Mouse (Mus musculus): ENCODE measurements around the gene Bcl2l11. TPM values are rescaled to one million over a fixed set of nuclear protein-coding genes. Genes with fewer than 3 reads are reported as not detected.

Gene Bcl2l11
- polyA plus RNA-seq, 1 experiment from 2014 or later, result 6.6 TPM

DNA sequence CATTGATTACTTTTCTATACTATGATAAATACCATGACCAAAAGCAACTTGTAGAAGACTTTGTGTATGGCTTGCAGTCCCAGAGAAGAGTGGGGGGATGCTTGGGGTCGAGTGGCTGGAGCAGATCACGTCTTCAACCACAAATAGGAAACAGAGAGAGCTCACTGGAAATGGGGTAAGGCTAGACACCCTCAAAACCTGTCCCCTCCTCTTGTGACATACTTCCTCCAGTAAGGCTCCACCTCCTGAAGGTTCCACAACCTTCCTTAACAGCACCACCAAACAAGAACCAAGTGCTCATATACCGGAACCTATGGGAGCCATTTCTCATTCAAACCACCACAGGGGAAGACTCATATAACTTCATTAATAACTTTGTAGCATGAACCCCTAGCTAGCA, 44.8 kb downstream of the Bcl2l11 start:
- Histone ChIP-seq H3K27ac (ENCODE audit: low read depth, low read length) (no peak overlapping the region), H3K9ac (ENCODE audit: low read length) (no peak overlapping the region), H3K4me1 (ENCODE audit: control insufficient read depth, insufficient read depth, low read length) (peaks cover 8% of the 10 kb centered on the region), H3K27me3 (replicated peaks; ENCODE audit: control insufficient read depth, insufficient read depth, low read length) (no peaks in the 10 kb centered on the region), H3K9me3 (replicated peaks; ENCODE audit: control insufficient read depth, low read length) (no peaks in the 10 kb centered on the region), H3K4me3 (ENCODE audit: low read depth, low read length) (no peak overlapping the region), H3K4me2 (ENCODE audit: low read length) (no peak overlapping the region), H3K36me3 (ENCODE audit: control insufficient read depth, insufficient read depth, low read length) (no peaks in the 10 kb centered on the region)
- 97% methylated on average over 3 of the region's 3 CpGs for WGBS
- DNase-seq (ENCODE audit: low spot score) (no peak), ATAC-seq (no peak)

DNA sequence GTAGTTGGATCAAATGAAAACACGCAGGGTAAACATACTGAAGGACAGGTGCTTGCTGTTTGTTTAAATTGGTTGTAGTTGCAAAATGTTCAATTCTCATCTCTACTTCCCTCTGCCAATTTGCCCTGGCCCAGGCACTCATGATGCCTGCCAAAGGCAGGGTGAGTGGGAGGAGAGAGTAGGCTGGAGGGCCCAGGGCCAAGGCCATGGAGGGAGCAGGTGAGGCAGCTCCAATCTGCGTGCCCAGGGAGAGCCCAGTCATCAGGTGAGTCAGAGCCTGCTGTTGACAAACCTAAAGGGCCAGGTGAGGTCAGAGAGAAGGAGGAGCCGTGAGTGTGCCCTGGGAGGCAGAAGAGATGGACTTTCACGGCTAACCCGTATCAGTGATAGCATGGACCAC, 46.4 kb downstream of the Bcl2l11 start:
- no peaks in the 10 kb centered on the region for H3K27me3 ChIP-seq (replicated peaks; ENCODE audit: control insufficient read depth, insufficient read depth, low read length)
- ATAC-seq (no peak), DNase-seq (ENCODE audit: low spot score) (no peak)
- H3K27ac ChIP-seq (ENCODE audit: low read depth, low read length), result no peak overlapping the region
- H3K9ac ChIP-seq (ENCODE audit: low read length), result no peak overlapping the region
- no peaks in the 10 kb centered on the region for H3K36me3 ChIP-seq (ENCODE audit: control insufficient read depth, insufficient read depth, low read length)
- H3K4me2 ChIP-seq (ENCODE audit: low read length), result no peak overlapping the region
- WGBS, result 87% methylated on average over 5 of the region's 5 CpGs
- no peaks in the 10 kb centered on the region for H3K9me3 ChIP-seq (replicated peaks; ENCODE audit: control insufficient read depth, low read length)
- H3K4me3 ChIP-seq (ENCODE audit: low read depth, low read length), result no peak overlapping the region
- peaks cover 10% of the 10 kb centered on the region for H3K4me1 ChIP-seq (ENCODE audit: control insufficient read depth, insufficient read depth, low read length)

DNA sequence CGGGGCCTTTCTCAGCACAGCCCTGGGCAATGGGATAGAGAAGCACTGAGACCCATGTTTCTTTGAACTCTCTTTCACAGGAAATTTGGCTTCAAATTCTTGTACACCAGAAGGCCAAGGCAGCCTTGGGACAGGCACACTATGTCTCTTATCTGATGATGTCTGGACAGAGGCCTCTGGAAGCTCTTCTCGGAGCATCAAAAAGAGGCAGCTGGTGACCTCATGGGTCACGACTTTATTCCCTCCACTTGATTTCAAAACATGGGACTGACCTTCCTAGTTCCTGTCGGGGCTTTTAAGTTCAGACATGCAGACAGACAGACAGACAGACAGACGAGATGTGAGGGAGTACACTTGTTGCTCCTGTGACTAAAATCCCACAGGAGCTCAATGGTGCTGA, 48.3 kb downstream of the Bcl2l11 start:
- H3K27me3 ChIP-seq (replicated peaks; ENCODE audit: control insufficient read depth, insufficient read depth, low read length), result no peaks in the 10 kb centered on the region
- DNase-seq (ENCODE audit: low spot score) (no peak), ATAC-seq (no peak)
- H3K9ac ChIP-seq (ENCODE audit: low read length), result no peak overlapping the region
- no peak overlapping the region for H3K4me2 ChIP-seq (ENCODE audit: low read length)
- H3K4me3 ChIP-seq (ENCODE audit: low read depth, low read length), result no peak overlapping the region
- 75% methylated on average over 5 of the region's 5 CpGs for WGBS
- H3K4me1 ChIP-seq (ENCODE audit: control insufficient read depth, insufficient read depth, low read length), result peaks cover 11% of the 10 kb centered on the region
- H3K9me3 ChIP-seq (replicated peaks; ENCODE audit: control insufficient read depth, low read length), result no peaks in the 10 kb centered on the region
- H3K36me3 ChIP-seq (ENCODE audit: control insufficient read depth, insufficient read depth, low read length), result no peaks in the 10 kb centered on the region
- H3K27ac ChIP-seq (ENCODE audit: low read depth, low read length), result no peak overlapping the region

DNA sequence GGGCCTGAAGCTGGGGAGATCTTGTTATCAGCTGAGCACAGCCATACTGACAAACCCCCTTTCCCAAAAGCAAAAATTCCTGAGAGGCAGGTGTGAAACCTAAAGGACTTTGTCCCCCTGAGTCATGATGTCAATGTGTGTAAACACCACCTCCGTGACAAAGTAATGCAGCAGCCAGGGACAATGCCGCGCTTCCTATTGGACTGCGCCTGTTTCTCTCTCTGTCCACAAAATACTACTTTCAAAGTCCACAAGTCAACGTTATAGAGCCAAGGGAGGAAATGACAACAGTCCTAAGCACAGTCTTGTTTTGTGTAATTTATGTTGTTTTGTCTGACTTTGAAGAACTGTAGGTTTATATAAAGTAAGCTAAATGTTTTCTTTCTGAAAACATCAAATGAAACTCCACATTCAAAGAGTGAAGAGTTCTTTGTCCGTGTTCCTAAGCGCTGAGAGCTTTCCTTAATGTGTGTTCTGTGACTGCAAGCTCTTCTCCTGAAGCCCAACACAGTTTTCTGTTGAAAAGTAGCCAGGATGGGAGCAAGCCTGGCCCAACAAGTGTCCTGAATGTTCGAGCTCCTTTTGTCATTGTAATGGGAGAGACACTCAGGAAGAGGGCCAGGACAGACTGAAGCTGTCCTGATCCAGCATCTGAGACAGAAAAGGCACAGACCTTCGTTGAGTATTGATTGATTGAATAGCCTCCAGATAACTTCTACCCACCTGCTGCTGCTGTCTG, 48.9 kb downstream of the Bcl2l11 start:
- Histone ChIP-seq H3K4me3 (ENCODE audit: low read depth, low read length) (no peak overlapping the region), H3K27ac (ENCODE audit: low read depth, low read length) (no peak overlapping the region), H3K36me3 (ENCODE audit: control insufficient read depth, insufficient read depth, low read length) (no peaks in the 10 kb centered on the region), H3K4me1 (ENCODE audit: control insufficient read depth, insufficient read depth, low read length) (peaks cover 15% of the 10 kb centered on the region), H3K9ac (ENCODE audit: low read length) (no peak overlapping the region), H3K9me3 (replicated peaks; ENCODE audit: control insufficient read depth, low read length) (no peaks in the 10 kb centered on the region), H3K4me2 (ENCODE audit: low read length) (no peak overlapping the region), H3K27me3 (replicated peaks; ENCODE audit: control insufficient read depth, insufficient read depth, low read length) (no peaks in the 10 kb centered on the region)
- DNase-seq (ENCODE audit: low spot score) (no peak), ATAC-seq (no peak)
- 67% methylated on average over 9 of the region's 9 CpGs for WGBS

DNA sequence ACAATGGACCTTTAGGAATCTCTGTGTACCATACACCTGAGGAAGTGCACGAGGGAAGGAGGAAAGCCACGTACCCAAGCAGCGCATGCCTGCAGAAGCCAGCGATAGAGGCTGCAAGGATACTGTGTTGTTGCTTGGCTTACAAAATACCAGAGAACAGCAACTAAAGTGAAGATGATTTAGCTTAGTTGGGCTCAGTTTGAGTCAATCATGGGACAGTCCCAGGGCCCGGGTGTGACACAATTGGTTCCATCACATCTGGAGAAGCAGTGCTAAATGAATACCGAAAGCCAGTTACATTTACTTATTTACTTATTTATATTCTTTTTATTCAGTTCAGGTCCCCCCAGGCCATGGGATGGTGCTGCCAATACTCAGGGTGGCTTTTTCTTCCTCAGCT, 49.8 kb downstream of the Bcl2l11 start:
- H3K4me2 ChIP-seq (ENCODE audit: low read length), result no peak overlapping the region
- WGBS, result 95% methylated on average over 6 of the region's 6 CpGs
- H3K4me3 ChIP-seq (ENCODE audit: low read depth, low read length), result no peak overlapping the region
- no peaks in the 10 kb centered on the region for H3K36me3 ChIP-seq (ENCODE audit: control insufficient read depth, insufficient read depth, low read length)
- H3K27me3 ChIP-seq (replicated peaks; ENCODE audit: control insufficient read depth, insufficient read depth, low read length), result no peaks in the 10 kb centered on the region
- H3K4me1 ChIP-seq (ENCODE audit: control insufficient read depth, insufficient read depth, low read length), result peaks cover 21% of the 10 kb centered on the region
- no peak for DNase-seq (ENCODE audit: low spot score)
- no peak for ATAC-seq
- no peak overlapping the region for H3K9ac ChIP-seq (ENCODE audit: low read length)
- no peaks in the 10 kb centered on the region for H3K9me3 ChIP-seq (replicated peaks; ENCODE audit: control insufficient read depth, low read length)
- no peak overlapping the region for H3K27ac ChIP-seq (ENCODE audit: low read depth, low read length)

DNA sequence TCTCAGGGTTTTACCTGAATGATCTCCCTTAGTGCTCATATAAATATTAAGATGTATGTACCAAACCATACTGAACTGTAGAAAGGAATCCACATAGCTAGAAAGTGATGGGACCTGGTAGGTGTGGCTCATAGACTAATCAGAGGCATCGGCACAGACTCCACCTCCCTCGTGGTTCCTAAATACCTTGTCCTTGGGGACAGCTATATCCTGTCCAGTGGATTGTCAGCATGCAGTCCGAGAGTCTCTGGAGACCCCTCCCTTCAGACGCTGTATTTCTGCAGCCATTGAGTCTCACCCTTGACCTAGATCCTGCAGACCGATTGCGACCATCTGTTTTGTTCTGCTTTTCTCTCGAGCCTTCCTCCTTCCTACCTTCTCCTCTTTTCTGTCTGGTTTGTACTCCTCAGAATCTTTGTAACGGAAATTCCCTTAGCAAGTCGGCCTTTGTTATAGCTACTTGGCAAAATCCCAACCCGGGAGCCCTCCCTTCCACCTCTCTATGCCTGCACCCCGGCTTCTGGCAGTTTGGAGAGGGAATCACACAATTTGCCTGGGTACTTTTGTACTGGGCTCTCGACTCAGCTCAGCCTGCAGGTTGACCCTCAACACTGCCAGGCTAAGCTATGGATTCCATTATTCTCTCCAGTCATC, 50.7 kb downstream of the Bcl2l11 start:
- WGBS, result 32% methylated on average over 12 of the region's 12 CpGs
- DNase-seq (ENCODE audit: low spot score) (peak; percentile 67), ATAC-seq (peak; percentile 25; the same call in 1 of the 2 replicates)
- Histone ChIP-seq H3K4me2 (ENCODE audit: low read length) (no peak overlapping the region), H3K27ac (ENCODE audit: low read depth, low read length) (no peak overlapping the region), H3K4me1 (ENCODE audit: control insufficient read depth, insufficient read depth, low read length) (peaks cover 21% of the 10 kb centered on the region), H3K4me3 (ENCODE audit: low read depth, low read length) (no peak overlapping the region), H3K9me3 (replicated peaks; ENCODE audit: control insufficient read depth, low read length) (no peaks in the 10 kb centered on the region), H3K27me3 (replicated peaks; ENCODE audit: control insufficient read depth, insufficient read depth, low read length) (no peaks in the 10 kb centered on the region), H3K9ac (ENCODE audit: low read length) (no peak overlapping the region; the same call in 1 of the 2 replicates), H3K36me3 (ENCODE audit: control insufficient read depth, insufficient read depth, low read length) (no peaks in the 10 kb centered on the region)

DNA sequence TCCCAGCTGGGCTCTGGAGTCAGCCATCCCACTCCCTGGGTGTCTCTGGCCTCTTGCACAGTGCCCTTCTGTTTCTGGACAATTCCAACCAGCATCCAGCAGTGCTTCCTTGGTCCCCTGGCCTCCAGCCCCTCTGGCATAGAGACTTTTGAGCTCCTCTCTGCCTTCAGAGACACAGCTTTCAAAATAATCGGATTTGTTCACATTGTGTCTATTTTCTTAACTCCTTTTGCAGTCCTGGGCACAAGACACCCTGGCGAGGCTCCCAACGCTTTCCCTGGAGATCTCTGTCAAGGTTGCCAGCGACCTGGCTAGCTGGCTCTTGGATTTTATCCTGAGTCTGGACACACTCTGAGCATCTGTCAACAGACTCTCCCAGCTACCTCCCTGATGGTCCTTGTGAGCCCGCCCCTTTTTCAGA, 51.4 kb downstream of the Bcl2l11 start:
- H3K36me3 ChIP-seq (ENCODE audit: control insufficient read depth, insufficient read depth, low read length), result no peaks in the 10 kb centered on the region
- ATAC-seq (no peak; the same call in 1 of the 2 replicates), DNase-seq (ENCODE audit: low spot score) (no peak)
- peaks cover 21% of the 10 kb centered on the region for H3K4me1 ChIP-seq (ENCODE audit: control insufficient read depth, insufficient read depth, low read length)
- H3K4me2 ChIP-seq (ENCODE audit: low read length), result no peak overlapping the region
- 57% methylated on average over 5 of the region's 5 CpGs for WGBS
- H3K27ac ChIP-seq (ENCODE audit: low read depth, low read length), result no peak overlapping the region
- H3K9ac ChIP-seq (ENCODE audit: low read length), result peak overlapping the region; percentile 22; the same call in 1 of the 2 replicates
- no peaks in the 10 kb centered on the region for H3K9me3 ChIP-seq (replicated peaks; ENCODE audit: control insufficient read depth, low read length)
- H3K4me3 ChIP-seq (ENCODE audit: low read depth, low read length), result no peak overlapping the region
- H3K27me3 ChIP-seq (replicated peaks; ENCODE audit: control insufficient read depth, insufficient read depth, low read length), result no peaks in the 10 kb centered on the region

DNA sequence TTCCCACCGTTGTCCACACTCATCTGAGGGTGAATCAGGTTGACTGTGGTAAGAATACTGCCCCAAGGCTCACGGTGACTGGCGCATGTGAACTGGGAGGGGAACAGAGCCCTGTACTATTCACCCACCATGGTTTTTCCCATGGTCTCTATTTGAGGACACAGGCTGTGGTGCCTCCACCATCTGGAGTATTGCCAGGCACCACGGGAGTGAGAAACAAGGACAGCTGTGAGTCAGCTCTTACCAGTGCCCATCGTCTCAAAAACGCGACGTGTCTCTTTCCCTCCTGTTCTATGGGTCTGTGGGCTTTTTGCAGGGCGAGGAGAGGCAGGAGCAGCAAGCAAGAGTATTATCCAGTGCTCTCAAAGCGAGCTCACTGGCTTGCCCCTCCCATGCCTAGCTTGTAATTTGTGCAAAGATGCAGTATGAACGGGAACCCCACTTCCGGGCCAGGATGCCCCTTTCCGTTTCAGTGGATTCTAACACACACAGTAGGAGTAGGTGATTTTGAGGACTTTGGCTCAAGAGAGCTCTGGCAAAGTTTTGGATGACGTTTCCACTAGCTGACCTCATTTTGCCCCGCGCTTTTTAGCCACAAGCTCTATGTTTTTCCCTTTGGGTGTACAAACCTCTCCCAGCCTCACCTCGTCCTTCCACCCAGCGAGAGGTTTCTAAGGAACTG, 53.4 kb downstream of the Bcl2l11 start:
- DNase-seq (ENCODE audit: low spot score) (no peak), ATAC-seq (no peak)
- H3K27ac ChIP-seq (ENCODE audit: low read depth, low read length), result no peak overlapping the region
- no peak overlapping the region for H3K9ac ChIP-seq (ENCODE audit: low read length)
- peaks cover 21% of the 10 kb centered on the region for H3K4me1 ChIP-seq (ENCODE audit: control insufficient read depth, insufficient read depth, low read length)
- no peaks in the 10 kb centered on the region for H3K27me3 ChIP-seq (replicated peaks; ENCODE audit: control insufficient read depth, insufficient read depth, low read length)
- 70% methylated on average over 18 of the region's 18 CpGs for WGBS
- no peaks in the 10 kb centered on the region for H3K9me3 ChIP-seq (replicated peaks; ENCODE audit: control insufficient read depth, low read length)
- H3K36me3 ChIP-seq (ENCODE audit: control insufficient read depth, insufficient read depth, low read length), result no peaks in the 10 kb centered on the region
- no peak overlapping the region for H3K4me3 ChIP-seq (ENCODE audit: low read depth, low read length)
- no peak overlapping the region for H3K4me2 ChIP-seq (ENCODE audit: low read length)

Measured in forebrain, embryonic 14.5 days (tissue).